Mouse (Mus musculus): ENCODE data around the gene Rtkn2.

The Rtkn2 gene

DNA sequence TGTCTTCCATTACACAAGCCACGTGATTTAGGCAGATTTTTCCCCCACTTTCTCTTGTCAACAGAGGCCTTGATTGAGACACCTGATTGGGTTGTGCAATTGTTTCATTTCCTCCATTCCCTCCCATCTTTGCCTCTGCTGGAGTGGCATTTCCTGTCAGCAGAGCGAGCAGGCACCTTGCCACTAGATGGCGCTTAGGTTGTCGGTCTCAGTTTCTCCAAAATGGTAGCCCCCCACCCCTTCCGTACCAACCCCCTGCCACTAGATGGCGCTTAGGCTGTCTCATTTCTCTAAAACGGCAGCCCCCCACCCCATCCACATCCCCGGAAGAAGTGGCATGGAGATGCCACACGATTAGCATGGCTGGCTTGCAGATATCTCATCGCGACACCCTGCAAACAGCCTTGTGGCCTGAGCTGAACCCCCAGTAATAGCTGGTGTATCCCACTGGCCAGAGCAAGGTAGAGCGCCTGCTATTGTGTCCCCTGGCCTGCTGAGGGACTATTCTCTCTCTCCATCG, 18.8 kb downstream of the Rtkn2 start:
- no peak for DNase-seq

DNA sequence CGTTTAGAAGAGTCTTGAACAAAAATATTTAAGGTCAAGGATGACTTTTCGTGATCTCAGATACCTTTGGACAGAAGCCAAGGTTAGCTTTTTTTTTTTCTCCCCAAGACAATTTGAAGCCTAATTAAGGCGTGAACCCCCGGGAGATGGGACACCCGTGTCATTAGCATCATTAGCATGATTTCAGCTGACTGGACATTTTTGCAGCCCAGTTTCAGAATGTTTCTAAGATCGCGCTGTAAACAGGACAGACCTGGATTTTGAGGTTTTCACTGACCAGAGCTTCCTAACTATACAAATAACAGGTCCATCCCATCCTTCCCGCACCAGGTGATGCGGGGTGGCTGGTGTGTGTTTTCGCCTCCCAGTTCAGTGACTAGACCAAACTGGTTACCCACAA, 19.8 kb downstream of the Rtkn2 start:
- no peak for DNase-seq

DNA sequence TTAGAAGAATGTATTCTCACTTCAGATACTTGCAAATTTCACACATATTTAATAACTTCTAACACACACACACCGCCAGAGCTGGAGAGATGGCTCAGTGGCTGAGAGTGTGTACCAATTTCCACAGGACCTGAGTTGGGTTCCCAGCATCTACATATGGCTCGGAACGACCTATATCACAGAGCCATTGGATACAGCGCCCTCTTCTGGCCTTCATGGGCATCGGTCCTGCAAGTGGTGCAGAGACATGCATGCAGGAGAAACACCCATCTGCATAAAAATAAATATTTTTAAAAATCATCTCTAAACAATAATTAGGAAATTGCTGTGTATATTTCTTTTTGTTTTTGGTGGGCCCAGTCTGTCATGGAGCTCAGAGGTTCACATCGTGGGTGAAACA, 22.1 kb downstream of the Rtkn2 start:
- no peak for DNase-seq

DNA sequence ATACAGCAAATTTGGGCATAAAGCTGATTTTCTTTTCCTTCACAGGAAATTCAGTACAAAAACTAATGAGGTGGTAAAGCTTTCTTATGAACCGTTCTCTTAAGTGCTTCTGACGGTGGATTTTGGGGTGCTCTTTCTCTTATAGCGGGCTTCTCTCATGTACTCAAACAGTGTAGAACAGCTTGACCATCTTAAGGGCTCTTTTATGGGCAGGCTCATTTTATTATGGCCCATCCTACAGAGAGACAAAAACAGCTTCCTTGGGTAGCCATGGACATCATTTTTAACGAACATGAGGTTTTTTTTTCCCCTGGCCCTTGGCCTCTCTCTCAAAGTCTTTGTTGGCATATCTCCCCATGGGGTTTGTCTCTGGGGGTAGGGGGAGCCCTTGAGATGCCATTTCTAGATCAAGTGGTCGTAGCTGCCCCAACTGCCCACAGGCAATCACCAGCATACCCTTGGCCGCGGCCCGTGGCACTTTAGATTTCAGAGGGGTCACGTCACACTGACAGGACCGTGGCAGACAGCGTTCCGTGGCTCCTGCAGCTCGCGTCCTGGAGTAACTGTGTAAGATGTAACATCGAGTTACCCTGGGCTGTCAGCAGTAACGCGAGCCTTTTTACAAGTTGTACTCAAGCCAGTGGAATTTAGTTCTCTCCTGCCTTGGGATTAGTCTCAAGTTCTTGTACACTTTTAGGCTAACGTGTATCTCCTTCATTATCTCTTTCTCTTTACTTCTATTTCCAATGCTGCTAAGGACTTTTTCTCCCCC, 24.5 kb downstream of the Rtkn2 start:
- DNase-seq, result no peak

DNA sequence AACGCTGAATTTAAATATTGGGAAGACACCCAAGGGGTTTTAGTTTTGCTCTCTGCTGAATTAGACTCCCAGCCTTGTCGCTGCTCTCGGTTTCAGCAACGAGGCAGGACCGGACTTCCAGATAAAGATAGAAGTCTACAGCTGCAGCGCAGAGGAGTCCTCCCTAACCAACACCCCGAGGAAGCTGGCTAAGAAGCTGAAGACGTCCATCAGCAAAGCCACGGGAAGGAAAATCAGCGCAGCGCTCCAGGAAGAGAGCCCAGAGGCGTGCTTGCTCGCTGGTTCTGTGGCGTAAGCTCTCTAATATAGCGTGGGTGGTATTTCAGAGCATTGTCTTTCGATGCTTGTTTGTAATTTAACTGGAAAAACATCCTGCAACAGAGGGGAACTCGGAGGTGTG, 26.0 kb downstream of the Rtkn2 start:
- no peak for DNase-seq

DNA sequence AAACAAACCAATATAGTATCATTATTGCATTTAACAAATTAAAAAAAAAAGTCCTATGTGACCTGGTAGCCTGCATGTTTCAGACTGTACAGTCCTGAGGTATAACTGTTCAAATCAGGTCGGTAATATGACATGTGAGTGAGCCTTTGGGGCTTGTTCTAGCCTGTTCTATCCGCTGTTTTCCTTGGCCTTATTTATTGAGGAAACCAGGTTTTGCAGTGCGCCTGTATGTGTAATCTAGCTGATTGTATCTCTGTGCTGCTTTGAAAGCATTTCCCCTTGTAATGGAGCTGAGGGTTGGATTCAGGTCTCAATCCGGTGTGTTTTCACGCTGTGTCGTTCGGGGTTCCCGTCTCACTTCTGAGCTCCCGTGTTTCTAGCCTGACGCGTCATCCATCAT, 27.1 kb downstream of the Rtkn2 start:
- no peak for DNase-seq

DNA sequence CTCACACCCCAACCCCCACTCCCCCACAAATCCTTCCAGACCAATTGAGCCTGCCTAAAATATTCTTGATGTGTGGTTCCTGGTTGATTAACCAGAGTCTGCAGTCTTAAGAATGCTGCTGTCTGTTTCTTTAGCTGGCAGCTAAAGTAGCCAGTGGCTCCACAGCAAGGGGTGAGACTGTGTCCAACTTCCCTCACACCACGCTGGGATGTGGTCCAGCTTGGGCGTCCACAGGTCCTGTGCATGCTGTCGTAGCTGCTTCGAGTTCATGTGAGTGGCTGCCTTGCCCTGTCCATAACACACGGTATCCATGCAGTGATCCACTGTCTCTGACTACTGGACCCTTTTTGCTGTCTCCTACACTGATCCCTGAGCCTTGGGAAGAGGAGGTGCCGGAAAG, 27.7 kb downstream of the Rtkn2 start:
- no peak for DNase-seq

DNA sequence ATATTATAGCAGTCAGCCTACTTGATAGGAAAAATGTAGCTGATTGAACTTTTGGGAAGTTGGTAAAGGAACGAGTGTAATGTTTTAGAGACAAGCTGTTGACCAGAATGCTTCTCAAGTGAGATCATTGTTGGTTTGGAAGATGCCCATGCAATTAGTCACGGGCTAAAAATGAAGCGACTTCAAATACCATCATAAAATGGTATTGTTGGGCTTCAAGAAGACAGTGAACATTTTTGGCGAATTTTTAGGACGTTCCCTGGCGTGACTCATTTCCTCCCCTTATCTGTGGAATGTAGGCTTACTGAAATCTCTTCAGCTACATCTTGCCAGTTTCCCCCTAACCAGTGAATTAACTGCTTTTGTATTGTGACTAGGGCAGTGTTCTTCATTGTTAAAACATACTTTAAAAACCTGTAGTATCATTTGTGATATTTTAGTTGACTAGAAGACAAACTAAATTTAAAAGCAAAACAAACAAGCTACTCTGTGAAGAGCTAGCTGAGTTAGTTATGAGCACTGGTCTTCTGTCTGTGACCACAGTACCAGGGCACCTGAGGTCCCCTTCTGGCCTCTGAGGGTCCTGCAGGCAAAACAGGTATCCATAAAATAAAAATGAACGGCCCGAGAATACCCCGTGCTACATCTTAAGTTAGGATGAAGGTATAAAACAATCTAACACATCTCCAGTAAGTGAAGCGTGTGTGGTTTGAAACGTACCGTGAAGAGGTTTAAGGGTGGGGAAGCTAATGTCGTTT, 29.0 kb downstream of the Rtkn2 start:
- DNase-seq, result no peak

DNA sequence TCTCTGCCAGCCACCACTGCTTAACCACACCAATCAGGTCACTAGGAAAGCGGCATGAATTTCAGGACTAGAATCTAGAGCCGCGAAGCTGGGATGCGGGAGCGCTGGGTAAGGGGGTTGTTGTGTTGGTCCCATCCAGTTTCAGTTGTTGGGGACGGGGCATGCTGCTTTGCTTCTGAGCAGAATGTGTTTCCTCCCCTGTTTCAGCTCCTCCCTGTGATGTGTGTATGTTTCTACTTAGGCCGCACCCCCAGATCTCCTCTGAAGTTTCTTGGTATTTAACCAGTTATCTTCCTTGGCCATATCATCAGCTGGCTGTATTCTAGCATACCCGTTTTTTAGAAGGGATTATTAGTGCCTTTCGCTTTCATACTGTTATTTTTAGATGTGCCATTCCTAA, 29.9 kb downstream of the Rtkn2 start:
- DNase-seq, result no peak

DNA sequence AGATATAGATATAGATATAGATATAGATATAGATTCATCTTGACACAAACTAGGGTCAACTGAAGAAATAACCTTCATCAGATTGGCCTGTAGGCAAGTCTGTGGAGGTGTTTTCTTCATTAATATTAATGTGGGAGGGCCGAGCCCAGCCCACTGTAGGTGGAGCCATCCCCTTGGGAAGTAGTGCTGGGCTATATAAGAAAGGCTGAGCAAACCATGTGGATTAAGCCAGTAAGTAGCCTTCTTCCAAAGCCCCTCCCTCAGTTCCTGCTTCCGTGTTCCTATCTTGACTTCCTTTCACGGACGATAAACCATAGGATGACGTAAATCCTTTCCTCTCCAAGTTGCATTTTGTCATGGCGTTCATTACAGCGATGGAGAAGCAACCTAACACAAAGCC, 30.5 kb downstream of the Rtkn2 start:
- no peak for DNase-seq

DNA sequence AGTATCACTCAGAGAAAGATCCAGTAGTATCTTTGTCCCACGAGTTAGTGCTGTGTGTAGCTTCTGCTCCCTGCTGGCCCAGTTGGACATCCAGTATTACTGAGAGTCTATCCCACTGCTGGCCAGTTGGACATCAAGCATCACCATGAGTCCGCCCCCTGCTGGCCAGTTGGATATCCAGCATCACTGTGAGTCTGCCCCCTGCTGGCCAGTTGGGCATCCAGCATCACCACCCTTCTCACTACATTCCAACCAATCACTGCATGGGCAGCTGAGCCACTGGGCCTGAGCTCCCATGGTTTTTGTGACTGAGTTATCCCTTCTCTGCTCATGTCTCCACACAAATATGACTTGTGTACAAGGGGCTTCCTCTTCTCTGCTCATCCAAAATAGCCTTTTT, 33.8 kb downstream of the Rtkn2 start:
- no peak for DNase-seq

DNA sequence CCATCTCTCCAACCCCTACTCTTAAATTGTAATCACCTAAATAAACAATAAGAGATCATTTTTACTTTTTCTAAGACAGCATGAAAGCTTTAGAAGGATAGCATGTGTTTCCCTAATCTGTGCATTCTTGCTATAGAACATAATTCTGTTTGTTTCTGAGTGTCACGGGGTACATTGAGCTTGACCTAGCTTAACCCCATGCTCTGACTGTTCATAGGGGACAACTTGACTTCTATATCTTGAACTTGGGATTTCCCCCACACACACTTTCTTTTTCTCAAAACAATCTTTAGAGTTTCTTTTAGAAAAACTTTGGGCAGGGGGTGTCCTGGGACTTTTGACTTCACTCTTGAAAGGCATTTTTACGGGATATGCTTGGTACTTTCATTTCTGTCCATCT, 41.4 kb downstream of the Rtkn2 start:
- DNase-seq, result no peak

DNA sequence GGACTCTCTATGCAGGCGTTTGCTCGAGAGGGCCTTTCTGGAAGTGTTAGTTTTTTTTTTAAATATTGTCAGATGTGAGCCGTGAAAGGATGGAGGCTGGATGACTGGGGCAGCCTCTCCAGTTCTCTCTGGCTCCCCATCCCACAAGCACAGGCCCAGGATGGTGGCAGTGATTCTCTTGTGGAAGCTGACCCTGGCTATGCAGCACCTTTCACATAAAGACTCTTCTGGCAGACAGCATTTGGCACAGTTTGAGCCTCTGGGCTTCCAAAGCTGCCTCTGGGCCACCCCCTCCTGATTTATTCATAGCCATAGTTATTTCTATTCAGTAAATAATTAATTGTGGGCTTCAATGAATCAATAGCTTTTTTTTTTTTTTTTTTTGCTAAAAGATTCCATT, 46.3 kb downstream of the Rtkn2 start:
- DNase-seq, result no peak

DNA sequence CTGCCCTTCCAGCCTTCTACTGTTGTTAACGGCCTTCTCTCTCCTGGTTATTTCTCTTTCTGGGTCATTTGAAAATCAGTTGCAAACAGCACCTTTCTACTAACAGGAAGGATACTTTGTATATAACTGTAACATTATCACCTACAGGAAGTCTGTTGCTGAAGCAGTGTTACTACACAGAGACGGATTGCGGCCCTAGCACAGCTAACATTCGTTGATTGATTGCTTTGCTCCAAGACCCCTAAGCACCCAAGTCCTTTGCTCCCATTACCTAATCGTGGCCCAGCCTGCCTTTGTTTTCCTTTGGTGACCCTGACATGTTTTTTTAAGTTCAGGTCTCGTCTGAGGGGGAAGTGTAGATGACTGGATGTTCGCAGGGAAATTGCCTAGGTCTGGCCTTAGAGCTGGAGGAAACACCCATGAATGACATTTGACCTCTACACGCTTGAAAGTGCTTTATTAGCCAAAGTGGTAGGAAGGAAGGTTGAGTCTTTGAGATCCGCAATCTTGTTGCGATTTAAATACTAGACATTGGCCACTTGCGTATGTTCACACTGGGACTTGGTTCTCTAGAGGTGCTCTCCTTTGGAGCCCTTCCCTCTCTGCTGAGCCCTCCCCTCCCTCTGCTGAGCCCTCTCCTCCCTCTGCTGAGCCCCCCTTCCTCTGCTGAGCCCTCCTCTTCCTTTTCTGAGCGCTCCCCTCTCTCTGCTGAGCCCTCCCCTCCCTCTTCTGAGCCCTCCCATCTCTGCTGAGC, 49.1 kb downstream of the Rtkn2 start:
- no peak for DNase-seq

DNA sequence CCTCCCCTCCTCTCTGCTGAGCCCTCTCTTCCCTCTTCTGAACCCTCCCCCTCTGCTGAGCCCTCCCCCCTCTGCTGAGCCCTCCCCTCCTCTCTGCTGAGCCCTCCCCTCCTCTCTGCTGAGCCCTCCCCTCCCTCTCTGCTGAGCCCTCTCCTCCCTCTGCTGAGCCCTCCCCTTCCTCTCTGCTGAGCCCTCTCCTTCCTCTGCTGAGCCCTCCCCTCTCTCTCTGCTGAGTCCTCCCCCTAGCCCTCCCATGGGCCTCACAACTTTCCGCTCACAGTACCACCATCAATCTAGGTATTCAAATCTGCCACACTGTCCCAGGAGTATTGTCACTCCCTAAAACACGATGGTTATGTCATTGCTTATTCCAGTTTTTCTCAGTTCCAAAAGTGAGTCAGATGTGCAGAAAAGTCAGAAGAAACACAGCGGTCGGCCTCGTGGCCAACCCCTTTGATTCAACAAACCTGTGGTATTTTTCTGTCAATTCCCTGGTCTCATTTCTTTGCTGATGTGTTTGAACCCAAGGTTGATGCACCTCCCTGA, 49.8 kb downstream of the Rtkn2 start:
- DNase-seq, result no peak

DNA sequence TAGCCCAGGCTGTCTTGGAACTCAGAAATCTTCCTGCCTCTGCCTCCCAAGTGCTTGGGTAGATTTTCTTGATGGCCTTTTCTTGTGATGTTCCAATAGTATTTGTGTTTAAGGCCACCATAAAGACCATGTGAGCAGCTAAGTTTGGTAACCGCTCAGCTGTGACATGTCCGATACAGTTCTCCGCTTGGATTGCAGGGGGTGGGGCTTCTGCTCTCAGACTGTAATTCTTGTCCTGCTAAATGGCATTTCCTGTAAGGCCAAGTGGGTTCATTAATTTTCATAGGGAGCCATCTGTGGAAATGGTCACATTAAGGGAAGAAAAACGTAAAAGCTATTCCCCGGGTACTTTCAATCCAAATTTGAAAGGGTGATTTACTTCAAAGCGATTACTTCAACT, 50.7 kb downstream of the Rtkn2 start:
- DNase-seq, result no peak

DNA sequence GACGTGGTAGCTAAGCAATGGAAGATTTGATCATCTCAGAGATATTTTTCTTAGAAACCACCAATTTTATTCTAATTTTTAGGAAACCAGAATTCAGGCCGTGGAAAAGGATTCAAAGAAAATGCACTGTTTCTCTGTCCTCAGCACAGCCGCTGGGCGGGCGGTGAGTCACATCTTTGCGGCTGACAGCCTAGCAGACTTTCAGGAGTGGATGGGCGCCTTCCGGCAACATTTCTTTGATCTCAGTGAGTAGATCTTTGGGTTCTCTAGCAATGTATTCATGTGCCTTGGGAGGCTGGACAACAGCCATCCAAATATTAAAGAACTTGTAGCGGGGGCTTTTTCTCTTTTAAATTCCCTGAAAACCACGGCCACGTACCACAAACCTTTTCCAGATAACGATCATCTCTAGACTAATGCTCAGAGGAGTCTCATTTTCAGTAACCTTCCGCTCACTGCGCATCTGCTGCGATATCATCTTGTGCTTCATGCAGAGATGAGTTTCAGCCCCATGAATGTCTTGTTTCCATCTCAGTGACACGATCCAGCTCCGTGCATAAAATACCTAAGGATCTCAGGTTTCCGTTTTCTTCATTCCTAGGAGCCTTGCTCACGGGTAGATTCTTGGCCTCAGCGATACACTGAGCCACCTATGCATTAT, 56.5 kb downstream of the Rtkn2 start:
- no peak for DNase-seq

DNA sequence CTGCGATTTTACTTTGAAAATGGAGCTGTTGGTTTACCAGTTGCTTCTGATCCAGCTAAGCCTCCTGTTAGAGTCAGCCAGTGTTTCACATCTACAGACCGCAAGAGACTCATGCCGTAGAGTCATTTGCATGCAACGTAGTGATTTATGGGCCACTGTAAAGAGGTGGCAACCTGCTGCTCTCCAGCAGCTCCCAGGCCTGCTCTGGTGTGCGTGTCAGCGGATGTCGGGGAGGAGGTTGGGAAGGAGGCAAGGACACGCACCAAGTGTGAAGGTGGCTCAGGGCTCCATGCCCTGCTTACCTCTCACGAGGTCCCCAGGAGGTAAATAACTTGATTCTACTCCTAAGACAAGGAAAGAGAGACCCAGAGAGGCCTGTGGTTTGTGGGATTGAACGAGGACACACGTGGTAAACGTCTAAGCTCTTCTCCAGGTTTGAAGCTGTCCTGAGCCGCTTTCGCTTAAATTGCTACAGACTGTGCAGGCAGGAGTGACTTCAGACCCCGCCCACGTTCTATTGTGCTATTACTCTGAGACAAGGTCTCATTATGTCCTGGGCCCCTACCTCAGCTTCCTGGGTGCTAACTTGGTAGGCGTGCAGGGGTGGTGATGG, 57.1 kb downstream of the Rtkn2 start:
- DNase-seq, result no peak

DNA sequence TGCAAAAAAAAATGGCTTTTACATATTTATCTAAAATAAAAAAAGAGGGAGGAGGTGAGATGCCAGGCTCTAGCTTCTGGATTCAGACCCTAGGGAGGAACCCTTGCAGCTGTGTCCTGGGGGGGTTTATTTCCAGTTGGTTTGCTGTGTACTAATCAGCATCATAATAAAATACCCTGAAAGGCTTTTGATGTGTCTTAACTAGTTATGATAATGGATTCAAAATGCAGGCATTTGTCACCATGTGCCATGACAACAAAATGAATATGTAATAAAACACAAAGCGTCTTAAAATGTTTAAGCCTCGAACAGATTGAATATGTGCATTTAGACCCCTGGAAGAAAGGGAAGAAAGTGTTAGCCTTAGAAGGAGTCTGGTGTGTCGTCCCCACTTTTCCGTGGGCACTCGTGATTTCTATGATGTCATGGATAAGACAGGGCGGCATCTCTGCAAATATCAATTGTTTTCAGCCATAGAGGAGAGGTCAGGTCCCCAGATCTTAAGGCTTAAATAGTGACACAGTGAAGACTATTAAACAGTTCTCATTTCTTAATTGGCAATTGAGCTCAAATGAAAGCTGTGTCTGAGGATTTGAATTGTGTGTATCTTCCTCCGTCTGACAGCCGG, 59.7 kb downstream of the Rtkn2 start:
- no peak for DNase-seq

DNA sequence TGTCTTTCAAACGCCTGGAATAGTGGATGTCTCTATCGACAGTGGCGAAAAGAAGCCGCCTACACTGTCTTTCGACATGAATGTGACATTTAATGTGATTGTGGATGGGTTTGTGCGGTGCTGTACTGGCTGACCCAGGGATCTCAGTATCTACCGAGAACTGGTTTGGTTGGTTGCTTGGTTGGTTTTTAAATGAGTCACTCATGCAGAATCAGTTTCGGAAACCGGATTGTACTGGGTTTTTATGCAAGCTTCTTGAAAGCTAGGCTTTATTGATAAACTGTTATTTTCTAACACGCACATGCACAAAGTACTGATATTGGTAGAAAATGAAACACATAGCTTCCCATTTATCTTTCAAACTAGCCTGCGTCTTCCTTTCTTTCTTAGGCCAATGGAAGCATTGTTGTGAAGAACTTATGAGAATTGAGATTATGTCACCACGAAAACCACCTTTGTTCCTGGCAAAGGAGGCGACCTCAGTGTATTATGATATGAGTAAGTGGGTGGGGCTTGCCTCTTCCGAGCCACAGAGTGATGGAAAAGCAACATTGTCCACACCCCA, 60.4 kb downstream of the Rtkn2 start:
- DNase-seq, result no peak

DNA sequence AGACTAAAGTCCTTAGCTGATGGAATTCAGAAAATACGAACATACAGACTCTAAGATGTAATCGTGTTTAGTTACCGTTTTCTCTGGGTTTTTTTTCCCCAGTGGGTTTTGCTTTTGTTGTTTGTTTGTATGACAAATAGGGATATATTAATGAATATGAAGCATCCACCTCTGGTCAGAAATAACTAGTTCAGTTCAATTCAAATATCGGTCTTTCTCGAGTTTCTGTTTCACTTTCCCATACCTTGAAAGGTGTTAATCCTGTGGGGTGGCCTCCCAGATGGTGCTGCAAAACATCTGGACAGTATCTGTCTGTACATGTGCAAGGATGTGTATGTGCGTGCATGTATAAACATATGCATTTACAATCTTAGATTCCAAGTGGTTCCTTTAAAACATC, 61.0 kb downstream of the Rtkn2 start:
- no peak for DNase-seq

DNA sequence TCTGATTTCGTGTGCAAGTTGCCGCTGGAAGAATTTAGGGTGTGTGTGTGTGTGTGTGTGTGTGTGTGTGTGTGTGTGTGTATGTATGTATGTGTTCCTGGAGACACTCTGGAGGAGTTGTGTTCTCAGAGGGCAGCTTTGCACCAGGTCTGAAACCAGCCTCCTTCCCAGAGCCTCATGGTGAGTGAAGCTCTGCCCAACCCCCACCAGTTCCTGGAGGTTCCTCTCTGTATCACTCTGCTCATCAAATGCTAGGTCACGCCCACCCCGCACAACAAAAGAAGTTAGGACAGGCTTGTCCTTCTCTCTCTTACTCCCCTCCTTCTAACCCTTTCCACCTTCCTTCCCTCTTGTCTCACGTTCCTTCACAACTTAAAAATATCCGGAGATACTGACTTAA, 64.6 kb downstream of the Rtkn2 start:
- DNase-seq, result no peak
